Mouse (Mus musculus): ENCODE results near the gene Rnf186. TPM values are rescaled to one million over a fixed set of nuclear protein-coding genes. Genes with fewer than 3 reads are reported as not detected.

Gene Rnf186
- total and polyA plus RNA-seq, 3 experiments, result not detected

DNA sequence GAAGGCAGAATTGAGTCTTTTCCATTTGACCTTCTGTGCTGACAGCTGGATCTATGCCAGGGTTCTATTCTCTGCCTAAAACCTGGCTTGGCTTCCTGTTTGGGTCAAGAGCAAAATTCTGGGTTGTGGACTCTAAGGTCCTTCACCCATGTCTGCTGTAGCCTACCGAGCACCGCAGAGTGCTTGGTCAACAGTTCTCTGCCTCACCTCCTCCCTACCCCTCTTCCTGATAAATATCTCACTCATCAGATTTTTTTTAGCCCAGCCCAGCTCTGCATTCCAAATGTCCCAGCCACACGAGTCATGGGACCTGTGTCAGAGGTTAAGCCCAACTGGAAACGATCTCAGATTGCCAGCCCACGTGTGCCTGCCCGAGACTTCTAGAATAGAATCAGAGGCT is 9.1 kb downstream of the Rnf186 start:
- no peak overlapping the region for H3K27ac ChIP-seq (ENCODE audit: insufficient read depth, low read depth)
- H3K27me3 ChIP-seq (replicated peaks), result no peaks in the 10 kb centered on the region
- no peak for DNase-seq (ENCODE audit: extremely low read depth)
- H3K9ac ChIP-seq (ENCODE audit: insufficient read depth, low read depth), result no peak overlapping the region
- H3K4me1 ChIP-seq (ENCODE audit: control insufficient read depth in 1 of 2, insufficient read depth in 2 of 2), result peaks cover 4 to 22% of the 10 kb centered on the region in 2 experiments
- no peak for TF ChIP-seq MAX (IDR thresholded peaks at IDR 0.05; ENCODE audit: low read length)
- TF ChIP-seq CTCF (conservative IDR thresholded peaks at IDR 0.05 in 1 of 2, IDR thresholded peaks at IDR 0.05 in 1 of 2; ENCODE audit: low read depth in 2 of 2, low read length in 2 of 2), result no peak
- no peak for TF ChIP-seq ETS1 (conservative IDR thresholded peaks at IDR 0.05; ENCODE audit: low read depth, low read length)
- TF ChIP-seq MAFK (IDR thresholded peaks at IDR 0.05; ENCODE audit: insufficient replicate concordance, low read length), result no peak
- TF ChIP-seq RAD21 (IDR thresholded peaks at IDR 0.05; ENCODE audit: low read depth, low read length), result no peak
- TF ChIP-seq ZC3H11A (IDR thresholded peaks at IDR 0.05; ENCODE audit: low read depth, low read length), result no peak
- TF ChIP-seq TCF12 (IDR thresholded peaks at IDR 0.05; ENCODE audit: low read depth, low read length), result no peak
- no peak for TF ChIP-seq POLR2AphosphoS2 (IDR thresholded peaks at IDR 0.05; ENCODE audit: low read depth, low read length)
- no peak for TF ChIP-seq HCFC1 (IDR thresholded peaks at IDR 0.05; ENCODE audit: low read depth, low read length)
- TF ChIP-seq SMC3 (IDR thresholded peaks at IDR 0.05; ENCODE audit: low read depth, low read length), result no peak
- TF ChIP-seq NELFE (IDR thresholded peaks at IDR 0.05; ENCODE audit: low read depth, low read length), result no peak
- no peak for TF ChIP-seq UBTF (IDR thresholded peaks at IDR 0.05; ENCODE audit: low read depth, low read length)
- H3K9me3 ChIP-seq (replicated peaks; ENCODE audit: low read length), result no peaks in the 10 kb centered on the region
- H3K36me3 ChIP-seq (replicated peaks in 1 of 2; ENCODE audit: control insufficient read depth in 1 of 2, insufficient read depth in 1 of 2, low read length in 1 of 2), result peaks cover 16 to 46% of the 10 kb centered on the region in 2 experiments
- no peak overlapping the region for H3K4me3 ChIP-seq (replicated peaks in 1 of 3; ENCODE audit: low read depth in 2 of 3, low read length in 2 of 3, poor library complexity in 1 of 3)
- in situ Hi-C loops (cut with MboI; ENCODE audit: low pct_ligation_motif_present, low pct_unique_long_range_greater_than_20kb, low sequenced_read_pairs) (no loop called here), dilution Hi-C loops (cut with MboI; ENCODE audit: extremely low pct_ligation_motif_present, extremely low pct_unique_long_range_greater_than_20kb, low sequenced_read_pairs) (no loop called here)
- no peak overlapping the region for H3K4me2 ChIP-seq (ENCODE audit: insufficient read depth, low read depth, poor library complexity, severe bottlenecking)
- H3K79me2 ChIP-seq (replicated peaks; ENCODE audit: control insufficient read depth, extremely low read depth, insufficient read depth, poor library complexity, severe bottlenecking), result no peaks in the 10 kb centered on the region

DNA sequence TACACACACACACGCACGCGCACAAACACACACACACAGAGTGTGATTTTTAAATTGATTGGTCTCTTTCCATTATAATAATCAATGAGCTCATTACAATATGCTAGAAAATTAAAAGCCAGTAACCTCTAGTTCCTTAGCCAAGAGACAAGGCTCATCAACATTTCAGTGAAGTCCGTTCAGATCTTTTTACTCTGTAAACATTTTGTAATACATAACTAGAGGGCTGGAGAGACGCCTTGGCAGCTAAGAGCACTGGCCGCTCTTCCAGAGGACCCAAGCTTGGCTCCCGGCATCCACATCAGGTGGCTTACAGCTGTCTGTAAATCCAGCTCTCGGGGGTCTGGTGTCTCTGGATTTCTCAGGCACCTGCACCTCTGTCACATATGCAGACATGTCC is 13.1 kb downstream of the Rnf186 start:
- peaks cover 0 to 6% of the 10 kb centered on the region in 2 experiments; a peak in 1 of 4 replicates for H3K4me1 ChIP-seq (ENCODE audit: control insufficient read depth in 1 of 2, insufficient read depth in 2 of 2)
- no peak overlapping the region for H3K9ac ChIP-seq (ENCODE audit: insufficient read depth, low read depth)
- in situ Hi-C loops (cut with MboI; ENCODE audit: low pct_ligation_motif_present, low pct_unique_long_range_greater_than_20kb, low sequenced_read_pairs), result no loop called here
- H3K27me3 ChIP-seq (replicated peaks), result no peaks in the 10 kb centered on the region
- no peaks in the 10 kb centered on the region for H3K9me3 ChIP-seq (replicated peaks; ENCODE audit: low read length)
- no peak for DNase-seq (ENCODE audit: extremely low read depth)
- no peak for TF ChIP-seq BHLHE40 (IDR thresholded peaks at IDR 0.05; ENCODE audit: low read depth, low read length)
- TF ChIP-seq MAX (IDR thresholded peaks at IDR 0.05; ENCODE audit: low read length), result no peak
- TF ChIP-seq UBTF (IDR thresholded peaks at IDR 0.05; ENCODE audit: low read depth, low read length), result no peak
- no peak for TF ChIP-seq USF1 (IDR thresholded peaks at IDR 0.05; ENCODE audit: low read depth, low read length)
- TF ChIP-seq E2F4 (IDR thresholded peaks at IDR 0.05; ENCODE audit: insufficient replicate concordance, low read depth, low read length), result no peak
- TF ChIP-seq ZC3H11A (IDR thresholded peaks at IDR 0.05; ENCODE audit: low read depth, low read length), result no peak
- TF ChIP-seq CHD1 (IDR thresholded peaks at IDR 0.05; ENCODE audit: low read depth, low read length), result no peak
- TF ChIP-seq ZMIZ1 (IDR thresholded peaks at IDR 0.05; ENCODE audit: low read depth, low read length), result no peak
- TF ChIP-seq MXI1 (IDR thresholded peaks at IDR 0.05; ENCODE audit: low read depth, low read length), result no peak
- TF ChIP-seq JUN (IDR thresholded peaks at IDR 0.05; ENCODE audit: insufficient read depth, low read depth, low read length), result no peak
- TF ChIP-seq ETS1 (conservative IDR thresholded peaks at IDR 0.05; ENCODE audit: low read depth, low read length), result no peak
- TF ChIP-seq MAFK (IDR thresholded peaks at IDR 0.05; ENCODE audit: insufficient replicate concordance, low read length), result no peak
- no peak for TF ChIP-seq TCF12 (IDR thresholded peaks at IDR 0.05; ENCODE audit: low read depth, low read length)
- no peak for TF ChIP-seq TBP (conservative IDR thresholded peaks at IDR 0.05; ENCODE audit: low read depth, low read length)
- TF ChIP-seq CTCF (conservative IDR thresholded peaks at IDR 0.05 in 1 of 2, IDR thresholded peaks at IDR 0.05 in 1 of 2; ENCODE audit: low read depth in 2 of 2, low read length in 2 of 2), result no peak
- TF ChIP-seq SMC3 (IDR thresholded peaks at IDR 0.05; ENCODE audit: low read depth, low read length), result no peak
- TF ChIP-seq MAZ (IDR thresholded peaks at IDR 0.05; ENCODE audit: low read depth, low read length), result no peak
- H3K79me2 ChIP-seq (replicated peaks; ENCODE audit: control insufficient read depth, extremely low read depth, insufficient read depth, poor library complexity, severe bottlenecking), result no peaks in the 10 kb centered on the region
- H3K4me2 ChIP-seq (ENCODE audit: insufficient read depth, low read depth, poor library complexity, severe bottlenecking), result no peak overlapping the region
- dilution Hi-C loops (cut with MboI; ENCODE audit: extremely low pct_ligation_motif_present, extremely low pct_unique_long_range_greater_than_20kb, low sequenced_read_pairs), result no loop called here
- peaks cover 18 to 75% of the 10 kb centered on the region in 2 experiments for H3K36me3 ChIP-seq (replicated peaks in 1 of 2; ENCODE audit: control insufficient read depth in 1 of 2, insufficient read depth in 1 of 2, low read length in 1 of 2)
- H3K27ac ChIP-seq (ENCODE audit: insufficient read depth, low read depth), result no peak overlapping the region
- H3K4me3 ChIP-seq (replicated peaks in 1 of 3; ENCODE audit: low read depth in 2 of 3, low read length in 2 of 3, poor library complexity in 1 of 3), result no peak overlapping the region
